Mouse (Mus musculus): ENCODE results near the gene Gm4763. TPM values are rescaled to one million over a fixed set of nuclear protein-coding genes. Genes with fewer than 3 reads are reported as not detected.
"Not testable (repeated sequence)": the region's sequence is repeated elsewhere in the genome, so short reads cannot be mapped to it uniquely, and the experiment has no call there.

Gm4763 gene
- polyA plus RNA-seq, 1 experiment, result not detected

GRCm38 (mm10) chr7:24750695-24751094, 24.0 kb upstream of the Gm4763 start:
- TF ChIP-seq POLR2A (IDR thresholded peaks at IDR 0.05; ENCODE audit: borderline replicate concordance, low read depth, low read length), result no peak
- TF ChIP-seq CTCF (IDR thresholded peaks at IDR 0.05; ENCODE audit: low read depth, low read length), result no peak
- H3K4me1 ChIP-seq (ENCODE audit: control insufficient read depth, insufficient read depth, low read length), result peaks cover 8% of the 10 kb centered on the region

GRCm38 (mm10) chr7:24735970-24736670, 9.4 kb upstream of the Gm4763 start:
- TF ChIP-seq POLR2A (IDR thresholded peaks at IDR 0.05; ENCODE audit: borderline replicate concordance, low read depth, low read length), result no peak
- TF ChIP-seq CTCF (IDR thresholded peaks at IDR 0.05; ENCODE audit: low read depth, low read length), result no peak
- peaks cover 3% of the 10 kb centered on the region; the same call in 1 of the 2 replicates for H3K4me1 ChIP-seq (ENCODE audit: control insufficient read depth, insufficient read depth, low read length)
- H3K27ac ChIP-seq (ENCODE audit: insufficient read depth, low read depth, low read length), result no peak overlapping the region
- H3K4me3 ChIP-seq (ENCODE audit: insufficient read depth, low read length), result no peak overlapping the region

More at GRCm38 (mm10) chr7:24750695-24751094, 24.0 kb upstream of the Gm4763 start:
- Histone ChIP-seq H3K4me3 (ENCODE audit: insufficient read depth, low read length) (no peak overlapping the region), H3K27ac (ENCODE audit: insufficient read depth, low read depth, low read length) (no peak overlapping the region)

- H3K4me1 ChIP-seq (ENCODE audit: control insufficient read depth, insufficient read depth, low read length), result peaks cover 4% of the 10 kb centered on the region
- no peak for TF ChIP-seq POLR2A (IDR thresholded peaks at IDR 0.05; ENCODE audit: borderline replicate concordance, low read depth, low read length)
- no peak for TF ChIP-seq CTCF (IDR thresholded peaks at IDR 0.05; ENCODE audit: low read depth, low read length)
- no peak overlapping the region for H3K4me3 ChIP-seq (ENCODE audit: insufficient read depth, low read length)
- H3K27ac ChIP-seq (ENCODE audit: insufficient read depth, low read depth, low read length), result no peak overlapping the region
Measured at GRCm38 (mm10) chr7:24715039-24715438, 11.7 kb downstream of the Gm4763 start.

- TF ChIP-seq POLR2A (IDR thresholded peaks at IDR 0.05; ENCODE audit: borderline replicate concordance, low read depth, low read length) (no peak), CTCF (IDR thresholded peaks at IDR 0.05; ENCODE audit: low read depth, low read length) (no peak)
- Histone ChIP-seq H3K27ac (ENCODE audit: insufficient read depth, low read depth, low read length) (no peak within 1 kb of the TSS), H3K4me1 (ENCODE audit: control insufficient read depth, insufficient read depth, low read length) (no peaks in the 10 kb centered on the region), H3K4me3 (ENCODE audit: insufficient read depth, low read length) (no peak within 1 kb of the TSS)
Measured at GRCm38 (mm10) chr7:24708832-24709292, 17.8 kb downstream of the Gm4763 start, which contains the start of gene BC049730. Gene BC049730, plus strand, starts transcription at chr7:24709242.

GRCm38 (mm10) chr7:24702841-24703240, 23.9 kb downstream of the Gm4763 start:
- not testable (repeated sequence) for H3K4me1 ChIP-seq (ENCODE audit: control insufficient read depth, insufficient read depth, low read length); H3K27ac ChIP-seq (ENCODE audit: insufficient read depth, low read depth, low read length); H3K4me3 ChIP-seq (ENCODE audit: insufficient read depth, low read length)

DNA sequence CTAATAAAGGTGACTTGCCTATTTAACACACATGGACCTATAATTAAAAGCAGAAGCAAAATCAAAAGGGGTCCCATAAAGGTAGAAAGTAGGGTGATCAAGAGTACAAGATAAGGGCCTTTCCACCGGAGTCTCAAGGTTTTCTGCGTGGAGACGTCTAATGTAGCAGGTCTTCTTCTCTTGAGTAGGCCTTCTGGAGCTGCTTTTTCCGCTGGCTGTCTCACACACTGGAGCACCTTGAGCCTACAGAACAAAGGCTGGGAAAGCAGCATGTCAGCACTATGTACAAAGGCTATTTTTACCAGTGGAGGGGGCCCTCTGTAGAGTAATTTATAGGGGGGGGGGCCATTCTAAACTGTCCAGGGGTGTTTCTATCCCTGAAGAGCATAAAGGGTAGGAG, 28.8 kb downstream of the Gm4763 start:
- H3K27ac ChIP-seq (ENCODE audit: insufficient read depth, low read depth, low read length); H3K4me1 ChIP-seq (ENCODE audit: control insufficient read depth, insufficient read depth, low read length); H3K4me3 ChIP-seq (ENCODE audit: insufficient read depth, low read length): not testable (repeated sequence)

GRCm38 (mm10) chr7:24692693-24693092, 34.0 kb downstream of the Gm4763 start:
- H3K4me1 ChIP-seq (ENCODE audit: control insufficient read depth, insufficient read depth, low read length); H3K27ac ChIP-seq (ENCODE audit: insufficient read depth, low read depth, low read length); H3K4me3 ChIP-seq (ENCODE audit: insufficient read depth, low read length): not testable (repeated sequence)

DNA sequence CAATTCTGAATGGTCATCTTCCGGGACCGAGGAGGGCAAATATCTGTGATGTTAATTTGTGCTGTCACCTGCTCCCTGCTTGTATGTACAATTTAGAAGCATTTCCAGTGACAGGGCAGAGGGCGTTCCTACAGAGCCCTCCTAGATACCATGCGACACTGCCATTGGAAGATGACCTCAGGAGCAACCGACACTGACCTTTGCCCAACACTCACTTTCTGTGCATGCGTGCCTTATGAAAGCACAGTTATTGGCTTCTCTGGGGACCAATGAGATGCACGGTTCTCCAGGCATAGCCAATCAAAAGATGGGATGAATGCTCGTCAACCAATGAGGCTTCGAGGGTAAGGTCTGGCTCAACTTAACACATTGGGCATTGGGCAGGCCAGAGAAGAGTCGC, 39.2 kb downstream of the Gm4763 start:
- not testable (repeated sequence) for H3K4me3 ChIP-seq (ENCODE audit: insufficient read depth, low read length); H3K27ac ChIP-seq (ENCODE audit: insufficient read depth, low read depth, low read length); H3K4me1 ChIP-seq (ENCODE audit: control insufficient read depth, insufficient read depth, low read length)

DNA sequence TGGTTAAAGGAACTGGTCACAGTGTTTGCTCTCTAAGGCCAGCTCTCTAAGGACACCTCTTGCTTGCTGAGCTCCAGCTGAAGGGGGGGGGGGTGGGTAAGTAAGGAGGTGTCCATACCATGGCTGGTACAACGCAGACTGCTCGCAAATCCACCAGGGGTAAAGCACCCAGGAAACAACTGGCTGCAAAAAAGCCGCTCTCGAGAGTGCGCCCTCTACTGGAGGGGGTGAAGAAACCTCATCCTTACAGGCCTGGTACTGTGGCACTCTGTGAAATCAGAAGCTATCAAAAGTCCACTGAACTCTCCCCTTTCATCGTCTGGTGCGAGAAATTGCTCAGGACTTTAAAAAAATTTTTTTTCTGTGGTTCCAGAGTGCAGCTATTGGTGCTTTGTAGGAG, 42.6 kb downstream of the Gm4763 start:
- not testable (repeated sequence) for H3K4me3 ChIP-seq (ENCODE audit: insufficient read depth, low read length); H3K4me1 ChIP-seq (ENCODE audit: control insufficient read depth, insufficient read depth, low read length); H3K27ac ChIP-seq (ENCODE audit: insufficient read depth, low read depth, low read length)
- peak; percentile 27; the same call in 1 of the 2 replicates for TF ChIP-seq CTCF (IDR thresholded peaks at IDR 0.05; ENCODE audit: low read depth, low read length)

- TF ChIP-seq CTCF (IDR thresholded peaks at IDR 0.05; ENCODE audit: low read depth, low read length) (no peak), POLR2A (IDR thresholded peaks at IDR 0.05; ENCODE audit: borderline replicate concordance, low read depth, low read length) (no peak)
- Histone ChIP-seq H3K4me1 (ENCODE audit: control insufficient read depth, insufficient read depth, low read length) (no peaks in the 10 kb centered on the region), H3K27ac (ENCODE audit: insufficient read depth, low read depth, low read length) (no peak within 1 kb of the TSS), H3K4me3 (ENCODE audit: insufficient read depth, low read length) (no peak within 1 kb of the TSS)
Measured at GRCm38 (mm10) chr7:24676575-24676974, 50.1 kb downstream of the Gm4763 start, which contains the start of gene Tex101. Gene Tex101, minus strand, starts transcription at chr7:24676675.

DNA sequence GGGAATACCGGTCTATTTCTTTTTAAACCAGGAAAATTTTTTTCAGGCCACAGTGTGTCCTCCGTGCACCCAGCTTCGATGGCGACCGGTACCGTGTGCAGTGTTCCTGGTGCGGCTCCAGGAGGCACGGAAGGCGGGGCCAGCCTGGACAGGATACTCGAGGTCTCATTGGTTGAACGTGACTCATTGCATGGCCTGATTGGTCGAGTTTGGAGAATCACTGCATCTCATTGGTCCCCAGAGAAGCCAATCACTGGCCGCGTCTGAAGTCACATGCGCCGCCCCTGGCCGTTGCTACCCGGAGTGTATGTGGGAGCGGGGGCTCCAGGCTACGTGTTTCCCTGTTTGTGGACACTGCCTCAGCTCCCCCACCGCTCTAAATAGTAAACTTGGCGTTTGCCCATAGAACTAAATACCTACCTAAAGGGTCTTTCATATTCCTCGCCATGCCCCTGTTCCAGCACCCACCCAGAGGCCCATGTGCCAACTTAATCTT, 54.7 kb downstream of the Gm4763 start:
- H3K27ac ChIP-seq (ENCODE audit: insufficient read depth, low read depth, low read length), result no peak overlapping the region
- no peaks in the 10 kb centered on the region for H3K4me1 ChIP-seq (ENCODE audit: control insufficient read depth, insufficient read depth, low read length)
- no peak for TF ChIP-seq CTCF (IDR thresholded peaks at IDR 0.05; ENCODE audit: low read depth, low read length)
- TF ChIP-seq POLR2A (IDR thresholded peaks at IDR 0.05; ENCODE audit: borderline replicate concordance, low read depth, low read length), result no peak
- no peak overlapping the region for H3K4me3 ChIP-seq (ENCODE audit: insufficient read depth, low read length)

Other genes with a start within 250 kb of the Gm4763 start
- gene Cadm4, start 244.9 kb downstream of the Gm4763 start, polyA plus RNA-seq (2012; ENCODE audit: insufficient read depth, insufficient read length, missing spikeins), result not detected in 2 replicates
- 0.69 TPM in 1 of 2 replicates, not detected in the other for gene Zfp428, start 219.9 kb downstream of the Gm4763 start, polyA plus RNA-seq (2012; ENCODE audit: insufficient read depth, insufficient read length, missing spikeins)
- gene AC161166.1, start 214.5 kb downstream of the Gm4763 start, polyA plus RNA-seq (2012; ENCODE audit: insufficient read depth, insufficient read length, missing spikeins), result not detected in 2 replicates
- 6.6 and 8.5 TPM in 2 replicates for gene Irgq, start 196.2 kb downstream of the Gm4763 start, polyA plus RNA-seq (2012; ENCODE audit: insufficient read depth, insufficient read length, missing spikeins)
- gene Pinlyp, start 180.8 kb downstream of the Gm4763 start, polyA plus RNA-seq (2012; ENCODE audit: insufficient read depth, insufficient read length, missing spikeins), result not detected in 2 replicates
- 54.6 and 58.7 TPM in 2 replicates for gene Xrcc1, start 180.6 kb downstream of the Gm4763 start, polyA plus RNA-seq (2012; ENCODE audit: insufficient read depth, insufficient read length, missing spikeins)
- 18.2 and 18.5 TPM in 2 replicates for gene Ethe1, start 139.4 kb downstream of the Gm4763 start, polyA plus RNA-seq (2012; ENCODE audit: insufficient read depth, insufficient read length, missing spikeins)
- gene Zfp575, start 139.3 kb downstream of the Gm4763 start, polyA plus RNA-seq (2012; ENCODE audit: insufficient read depth, insufficient read length, missing spikeins), result not detected in 2 replicates
- 7.2 and 7.6 TPM in 2 replicates for gene Phldb3, start 116.1 kb downstream of the Gm4763 start, polyA plus RNA-seq (2012; ENCODE audit: insufficient read depth, insufficient read length, missing spikeins)
- gene Lypd3, start 90.4 kb downstream of the Gm4763 start, polyA plus RNA-seq (2012; ENCODE audit: insufficient read depth, insufficient read length, missing spikeins), result not detected in 2 replicates
- not detected in 2 replicates for gene Tex101, start 50.2 kb downstream of the Gm4763 start, polyA plus RNA-seq (2012; ENCODE audit: insufficient read depth, insufficient read length, missing spikeins)
- gene BC049730, start 17.7 kb downstream of the Gm4763 start, polyA plus RNA-seq (2012; ENCODE audit: insufficient read depth, insufficient read length, missing spikeins), result not detected in 2 replicates
- gene Cd177, start 33.4 kb upstream of the Gm4763 start, polyA plus RNA-seq (2012; ENCODE audit: insufficient read depth, insufficient read length, missing spikeins), result 0.47 and 0.74 TPM in 2 replicates
- 1.7 TPM in 1 of 2 replicates, not detected in the other for gene Ceacam10, start 50.3 kb upstream of the Gm4763 start, polyA plus RNA-seq (2012; ENCODE audit: insufficient read depth, insufficient read length, missing spikeins)
- 2.4 TPM in 1 of 2 replicates, not detected in the other for gene Gm9844, start 135.3 kb upstream of the Gm4763 start, polyA plus RNA-seq (2012; ENCODE audit: insufficient read depth, insufficient read length, missing spikeins)
- gene Lypd4, start 143.0 kb upstream of the Gm4763 start, polyA plus RNA-seq (2012; ENCODE audit: insufficient read depth, insufficient read length, missing spikeins), result not detected in 2 replicates
- gene Dmrtc2, start 143.1 kb upstream of the Gm4763 start, polyA plus RNA-seq (2012; ENCODE audit: insufficient read depth, insufficient read length, missing spikeins), result not detected in 2 replicates
- 1,580 and 1,635 TPM in 2 replicates for gene Rps19, start 157.5 kb upstream of the Gm4763 start, polyA plus RNA-seq (2012; ENCODE audit: insufficient read depth, insufficient read length, missing spikeins)
- not detected in 2 replicates for gene Cd79a, start 170.5 kb upstream of the Gm4763 start, polyA plus RNA-seq (2012; ENCODE audit: insufficient read depth, insufficient read length, missing spikeins)
- gene Arhgef1, start 176.0 kb upstream of the Gm4763 start, polyA plus RNA-seq (2012; ENCODE audit: insufficient read depth, insufficient read length, missing spikeins), result 197 and 204 TPM in 2 replicates
- gene Gm4881, start 217.6 kb upstream of the Gm4763 start, polyA plus RNA-seq (2012; ENCODE audit: insufficient read depth, insufficient read length, missing spikeins), result not detected in 2 replicates
- 205 and 226 TPM in 2 replicates for gene Rabac1, start 245.8 kb upstream of the Gm4763 start, polyA plus RNA-seq (2012; ENCODE audit: insufficient read depth, insufficient read length, missing spikeins)